Mouse (Mus musculus): ENCODE results near the gene Tac2. TPM values are rescaled to one million over a fixed set of nuclear protein-coding genes. Genes with fewer than 3 reads are reported as not detected.

Gene Tac2
- polyA plus RNA-seq, 2 experiments: 0.44 to 15.2 TPM

DNA sequence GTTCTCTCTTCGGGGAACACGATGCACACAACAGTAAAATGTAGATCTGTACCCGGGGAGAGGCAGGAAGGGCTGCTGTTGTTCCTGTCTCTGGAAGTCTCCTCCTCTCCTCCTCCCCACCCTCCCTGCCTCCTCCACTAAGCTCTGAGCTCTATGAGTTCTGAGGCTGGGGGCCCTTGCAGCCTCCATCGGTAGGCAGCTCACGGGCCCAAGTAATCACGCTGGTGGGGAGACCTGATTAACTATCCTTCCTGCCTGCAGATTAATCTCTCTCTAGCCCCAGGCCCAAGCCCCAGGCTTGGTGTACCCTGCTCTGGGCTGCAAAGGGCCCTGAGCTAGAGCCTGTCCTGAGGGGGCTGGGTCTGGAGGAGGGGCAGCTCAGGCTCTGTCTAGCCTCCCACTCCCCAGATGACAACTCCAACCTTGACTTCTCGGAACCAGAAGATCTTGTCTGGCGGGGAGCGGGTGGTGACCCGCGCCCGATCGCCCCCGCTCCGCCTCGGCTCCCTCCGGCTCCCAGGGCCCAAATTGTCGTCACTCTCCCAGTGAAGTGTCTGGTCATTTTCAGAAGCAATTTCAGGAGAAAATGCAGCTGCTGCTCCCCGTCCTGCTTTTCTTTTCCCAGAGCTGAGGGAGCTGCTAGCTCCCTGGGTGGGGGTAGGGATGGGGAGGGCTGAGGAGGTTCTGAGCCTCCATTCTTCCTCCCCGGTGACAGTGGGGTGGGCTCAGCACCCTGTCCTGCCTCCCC lies 2.4 kb upstream of the Tac2 start:
- TF ChIP-seq POLR2A (IDR thresholded peaks at IDR 0.05; ENCODE audit: borderline replicate concordance, extremely low read depth, insufficient read depth, insufficient read length): no peak
- DNase-seq (ENCODE audit: low spot score): no peak
- Histone ChIP-seq H3K4me2 (replicated peaks; ENCODE audit: low read depth, low read length, severe bottlenecking) (peak overlapping the region; percentile 31), H3K9ac (ENCODE audit: low read depth, low read length, severe bottlenecking) (peak overlapping the region; percentile 32), H3K4me3 (replicated peaks; ENCODE audit: low read length) (no peak overlapping the region), H3K27ac (replicated peaks; ENCODE audit: low read depth, low read length) (no peak overlapping the region), H3K9me3 (ENCODE audit: control insufficient read depth, low read length) (no peaks in the 10 kb centered on the region), H3K27me3 (ENCODE audit: control insufficient read depth, insufficient read depth, low read length) (0 out of 2 replicates have a peak, but pooled peaks cover 9% of the 10 kb centered on the region), H3K4me1 (ENCODE audit: control insufficient read depth, insufficient read depth, low read length) (no peaks in the 10 kb centered on the region), H3K36me3 (ENCODE audit: control insufficient read depth, insufficient read depth, low read length) (no peaks in the 10 kb centered on the region)
- 14% methylated on average over 20 of the region's 20 CpGs for WGBS
- no peak for ATAC-seq (ENCODE audit: low FRiP score, low read depth)

DNA sequence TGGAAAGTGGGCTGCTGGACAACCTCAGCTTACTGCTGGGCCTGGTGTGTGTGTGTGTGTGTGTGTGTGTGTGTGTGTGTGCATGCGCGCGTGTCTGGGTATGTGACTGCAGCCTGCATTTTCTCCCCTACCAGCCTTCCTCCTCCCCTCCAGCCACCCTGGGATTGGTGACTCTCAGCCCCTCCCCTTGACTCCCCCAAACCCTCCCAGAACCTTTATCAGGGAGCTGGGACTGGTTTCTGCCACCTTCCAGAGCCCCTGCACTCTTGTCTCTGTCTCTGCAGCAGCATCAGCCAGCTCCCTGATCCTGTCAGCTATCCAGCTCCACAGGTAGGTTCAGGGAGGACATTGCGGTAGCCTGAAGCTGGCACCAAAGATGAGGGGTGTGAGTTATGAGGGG lies 858 bp downstream of the Tac2 start:
- Histone ChIP-seq H3K9me3 (ENCODE audit: control insufficient read depth, low read length) (no peaks in the 10 kb centered on the region), H3K4me3 (replicated peaks; ENCODE audit: low read length) (no peak overlapping the region), H3K9ac (ENCODE audit: low read depth, low read length, severe bottlenecking) (no peak overlapping the region), H3K36me3 (ENCODE audit: control insufficient read depth, insufficient read depth, low read length) (no peaks in the 10 kb centered on the region), H3K4me2 (replicated peaks; ENCODE audit: low read depth, low read length, severe bottlenecking) (no peak overlapping the region), H3K27me3 (ENCODE audit: control insufficient read depth, insufficient read depth, low read length) (0 out of 2 replicates have a peak, but pooled peaks cover 9% of the 10 kb centered on the region), H3K4me1 (ENCODE audit: control insufficient read depth, insufficient read depth, low read length) (no peaks in the 10 kb centered on the region), H3K27ac (replicated peaks; ENCODE audit: low read depth, low read length) (no peak overlapping the region)
- TF ChIP-seq POLR2A (IDR thresholded peaks at IDR 0.05; ENCODE audit: borderline replicate concordance, extremely low read depth, insufficient read depth, insufficient read length): no peak
- DNase-seq (ENCODE audit: low spot score): no peak
- ATAC-seq (ENCODE audit: low FRiP score, low read depth): no peak
- 57% methylated on average over 4 of the region's 4 CpGs for WGBS

DNA sequence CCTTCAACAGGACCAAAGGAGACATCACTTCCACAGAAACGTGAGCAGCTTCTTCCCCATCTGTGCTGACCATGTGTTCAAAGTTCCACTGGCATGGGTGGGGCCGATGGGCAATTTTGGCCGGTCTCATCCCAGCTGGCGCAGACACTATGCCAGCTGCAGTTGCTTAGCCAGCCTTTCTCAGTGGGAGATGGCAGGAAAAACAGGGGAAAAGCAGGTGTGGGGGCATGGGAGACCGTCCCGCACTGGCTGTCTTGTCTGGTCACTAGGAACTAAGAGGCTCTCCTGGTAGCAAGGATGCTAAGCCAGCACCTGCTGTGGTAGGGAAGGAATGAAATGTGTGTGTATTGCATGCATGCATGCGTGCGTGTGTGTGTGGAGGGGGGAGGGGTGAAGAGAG lies 4.2 kb downstream of the Tac2 start:
- ATAC-seq (ENCODE audit: low FRiP score, low read depth): no peak
- Histone ChIP-seq H3K36me3 (ENCODE audit: control insufficient read depth, insufficient read depth, low read length) (no peaks in the 10 kb centered on the region), H3K9ac (ENCODE audit: low read depth, low read length, severe bottlenecking) (no peak overlapping the region), H3K27ac (replicated peaks; ENCODE audit: low read depth, low read length) (no peak overlapping the region), H3K27me3 (ENCODE audit: control insufficient read depth, insufficient read depth, low read length) (no peaks in the 10 kb centered on the region), H3K4me1 (ENCODE audit: control insufficient read depth, insufficient read depth, low read length) (no peaks in the 10 kb centered on the region), H3K9me3 (ENCODE audit: control insufficient read depth, low read length) (no peaks in the 10 kb centered on the region), H3K4me3 (replicated peaks; ENCODE audit: low read length) (no peak overlapping the region), H3K4me2 (replicated peaks; ENCODE audit: low read depth, low read length, severe bottlenecking) (no peak overlapping the region)
- no peak for TF ChIP-seq POLR2A (IDR thresholded peaks at IDR 0.05; ENCODE audit: borderline replicate concordance, extremely low read depth, insufficient read depth, insufficient read length)
- DNase-seq (ENCODE audit: low spot score): no peak
- WGBS: 75% methylated on average over 8 of the region's 8 CpGs

DNA sequence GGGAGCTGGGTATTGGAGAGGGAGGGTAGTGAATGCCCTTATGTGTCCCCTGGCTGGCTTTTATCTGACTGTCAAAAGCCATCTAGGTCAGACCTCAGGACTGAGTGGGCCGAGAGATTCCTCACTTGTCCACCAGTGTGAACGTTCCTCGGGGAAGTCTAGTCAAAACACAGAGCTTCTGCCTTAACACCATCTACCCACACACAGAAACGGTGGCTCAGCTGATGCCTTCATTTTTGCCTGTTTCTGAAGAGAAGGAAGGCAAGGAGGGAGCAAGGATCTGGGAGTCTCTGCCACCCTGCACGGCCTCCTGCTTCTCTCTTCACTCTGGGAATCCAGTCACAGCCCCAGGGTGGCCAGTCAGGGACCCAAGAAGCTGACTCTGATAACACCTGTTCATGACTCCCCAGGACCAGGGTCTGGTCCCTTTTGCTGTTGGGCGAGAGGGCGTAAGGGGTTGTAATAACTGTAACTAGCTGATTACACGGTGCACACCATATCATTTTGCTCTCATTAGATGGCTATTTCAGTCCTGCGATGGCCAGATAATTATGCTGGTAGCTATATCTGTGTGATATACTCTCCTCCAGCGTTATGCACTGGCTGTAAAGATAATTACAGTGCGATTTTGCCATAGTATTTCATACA lies 6.1 kb downstream of the Tac2 start:
- Histone ChIP-seq H3K4me3 (replicated peaks; ENCODE audit: low read length) (no peak overlapping the region), H3K9me3 (ENCODE audit: control insufficient read depth, low read length) (no peaks in the 10 kb centered on the region), H3K4me1 (ENCODE audit: control insufficient read depth, insufficient read depth, low read length) (no peaks in the 10 kb centered on the region), H3K4me2 (replicated peaks; ENCODE audit: low read depth, low read length, severe bottlenecking) (no peak overlapping the region), H3K27me3 (ENCODE audit: control insufficient read depth, insufficient read depth, low read length) (no peaks in the 10 kb centered on the region), H3K36me3 (ENCODE audit: control insufficient read depth, insufficient read depth, low read length) (no peaks in the 10 kb centered on the region), H3K9ac (ENCODE audit: low read depth, low read length, severe bottlenecking) (no peak overlapping the region), H3K27ac (replicated peaks; ENCODE audit: low read depth, low read length) (no peak overlapping the region)
- DNase-seq (ENCODE audit: low spot score) (no peak), ATAC-seq (ENCODE audit: low FRiP score, low read depth) (no peak)
- WGBS: 61% methylated on average over 11 of the region's 11 CpGs
- TF ChIP-seq POLR2A (IDR thresholded peaks at IDR 0.05; ENCODE audit: borderline replicate concordance, extremely low read depth, insufficient read depth, insufficient read length): no peak

DNA sequence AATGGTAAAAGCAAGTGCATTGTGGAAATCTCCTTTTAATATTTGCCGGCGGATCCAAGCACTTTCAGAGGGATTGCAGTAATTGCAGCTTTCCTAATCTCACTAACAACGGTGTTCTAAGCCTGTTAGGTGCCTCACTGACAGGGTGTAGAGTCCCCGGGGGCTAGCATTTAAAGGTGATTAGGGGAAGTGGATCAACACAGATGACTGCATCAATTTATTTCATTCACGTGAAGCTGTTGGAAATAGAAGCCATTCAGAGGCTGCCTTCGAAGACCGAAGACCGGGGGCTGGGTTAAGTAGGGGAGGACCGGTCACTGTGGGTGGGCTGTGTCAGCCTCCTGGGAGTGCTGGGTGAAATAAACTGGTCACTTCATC lies 6.6 kb downstream of the Tac2 start:
- WGBS: 43% methylated on average over 9 of the region's 9 CpGs
- ATAC-seq (ENCODE audit: low FRiP score, low read depth): no peak
- no peak for DNase-seq (ENCODE audit: low spot score)

More for the DNA sequence above, 6.6 kb downstream of the Tac2 start:
- no peaks in the 10 kb centered on the region for H3K4me1 ChIP-seq (ENCODE audit: control insufficient read depth, insufficient read depth, low read length)
- H3K27me3 ChIP-seq (ENCODE audit: control insufficient read depth, insufficient read depth, low read length): no peaks in the 10 kb centered on the region
- no peaks in the 10 kb centered on the region for H3K9me3 ChIP-seq (ENCODE audit: control insufficient read depth, low read length)
- H3K36me3 ChIP-seq (ENCODE audit: control insufficient read depth, insufficient read depth, low read length): no peaks in the 10 kb centered on the region
- TF ChIP-seq POLR2A (IDR thresholded peaks at IDR 0.05; ENCODE audit: borderline replicate concordance, extremely low read depth, insufficient read depth, insufficient read length): no peak
- no peak overlapping the region for H3K4me2 ChIP-seq (replicated peaks; ENCODE audit: low read depth, low read length, severe bottlenecking)
- H3K4me3 ChIP-seq (replicated peaks; ENCODE audit: low read length): no peak overlapping the region
- H3K9ac ChIP-seq (ENCODE audit: low read depth, low read length, severe bottlenecking): no peak overlapping the region
- H3K27ac ChIP-seq (replicated peaks; ENCODE audit: low read depth, low read length): no peak overlapping the region
